Mouse (Mus musculus) cortical plate, adult 2 months (tissue): ENCODE measurements around the gene Togaram2.

ENCODE experiments used
- CTCF ChIP-seq: fragments of 200-500 bp; IDR thresholded peaks from 2 replicates; pipeline ENCODE4 v1.5.1; 2011; ENCODE audit warnings: mild to moderate bottlenecking, control low read depth, low read length; ENCODE audit not compliant: insufficient read depth; ENCODE audit errors: extremely low read depth
- POLR2A ChIP-seq: fragments of 200-500 bp; IDR thresholded peaks from 2 replicates; pipeline ENCODE4 v1.6.1; 2011; ENCODE audit warnings: mild to moderate bottlenecking, low read length, control low read depth; ENCODE audit not compliant: insufficient read depth; ENCODE audit errors: extremely low read depth

DNA sequence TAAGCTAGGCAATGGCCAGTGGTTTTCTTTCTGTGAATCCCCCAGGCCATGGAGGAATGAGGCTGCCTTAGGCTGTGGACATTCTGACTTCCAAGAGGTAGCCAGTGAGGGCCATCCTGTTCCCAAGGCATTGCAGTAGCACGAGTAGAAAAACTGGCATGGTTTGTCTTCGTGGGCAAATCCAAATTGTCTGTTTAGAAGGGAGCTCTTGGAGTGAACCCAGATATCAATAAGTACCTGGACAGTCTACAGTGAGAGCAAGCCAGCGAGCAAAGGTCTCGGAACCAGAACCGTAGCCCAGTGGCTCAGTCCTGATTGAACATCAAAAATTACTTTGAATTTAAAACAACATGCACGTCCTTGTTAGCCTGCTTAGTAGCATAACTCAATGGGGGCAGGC, 10.2 kb downstream of the Togaram2 start:
- no peak for TF ChIP-seq CTCF
- no peak for TF ChIP-seq POLR2A
